Mouse (Mus musculus): Measurements from ENCODE around the gene Rab20. TPM values are rescaled to one million over a fixed set of nuclear protein-coding genes. Genes with fewer than 3 reads are reported as not detected.

Gene Rab20
- polyA plus RNA-seq, 1 experiment = 2.1 TPM

DNA sequence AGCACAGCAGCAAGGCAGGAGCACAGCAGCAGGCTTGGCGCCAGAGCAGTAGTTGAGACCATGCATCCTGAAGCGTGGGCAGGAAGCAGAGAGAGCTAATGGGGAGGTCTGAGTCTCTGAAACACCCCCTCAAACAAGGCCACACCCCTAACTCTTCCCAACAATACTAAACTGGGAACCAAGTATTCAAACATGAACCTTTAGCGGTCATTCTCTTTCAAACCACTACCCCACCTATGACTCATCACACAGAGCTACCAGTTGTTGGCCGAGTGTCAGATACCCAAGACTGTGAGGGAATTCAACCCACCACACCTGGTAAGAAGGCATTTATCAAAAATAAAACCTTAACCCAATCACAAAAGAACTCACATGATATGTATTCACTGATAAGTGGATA, 8.7 kb upstream of the Rab20 start:
- Histone ChIP-seq H3K27me3 (ENCODE audit: control insufficient read depth, insufficient read depth, insufficient read length) (peaks cover 19% of the 10 kb centered on the region), H3K79me3 (ENCODE audit: low read depth) (no peaks in the 10 kb centered on the region), H3K79me2 (ENCODE audit: control insufficient read depth, insufficient read depth) (no peaks in the 10 kb centered on the region), H3K4me3 (ENCODE audit: insufficient read depth, poor library complexity, severe bottlenecking) (no peak overlapping the region), H3ac (ENCODE audit: control insufficient read depth, insufficient read length, low read depth) (no peak overlapping the region), H3K36me3 (ENCODE audit: control insufficient read depth, insufficient read depth) (no peaks in the 10 kb centered on the region)
- TF ChIP-seq FOSL1 (IDR thresholded peaks at IDR 0.05; ENCODE audit: insufficient read depth, low read length, poor library complexity, severe bottlenecking) = no peak
- no peak for TF ChIP-seq MYOG (IDR thresholded peaks at IDR 0.05; ENCODE audit: control insufficient read depth, extremely low read depth, insufficient read length)
- no peak for TF ChIP-seq CTCF (IDR thresholded peaks at IDR 0.05; ENCODE audit: control insufficient read depth, insufficient read depth, insufficient read length)
- no peak for TF ChIP-seq MYOD1 (IDR thresholded peaks at IDR 0.05; ENCODE audit: control insufficient read depth, insufficient read length, low read depth)
- TF ChIP-seq CEBPB (IDR thresholded peaks at IDR 0.05; ENCODE audit: low read depth) = no peak
- TF ChIP-seq USF1 (IDR thresholded peaks at IDR 0.05; ENCODE audit: low read depth) = no peak
- no peak for TF ChIP-seq MAX (IDR thresholded peaks at IDR 0.05)

DNA sequence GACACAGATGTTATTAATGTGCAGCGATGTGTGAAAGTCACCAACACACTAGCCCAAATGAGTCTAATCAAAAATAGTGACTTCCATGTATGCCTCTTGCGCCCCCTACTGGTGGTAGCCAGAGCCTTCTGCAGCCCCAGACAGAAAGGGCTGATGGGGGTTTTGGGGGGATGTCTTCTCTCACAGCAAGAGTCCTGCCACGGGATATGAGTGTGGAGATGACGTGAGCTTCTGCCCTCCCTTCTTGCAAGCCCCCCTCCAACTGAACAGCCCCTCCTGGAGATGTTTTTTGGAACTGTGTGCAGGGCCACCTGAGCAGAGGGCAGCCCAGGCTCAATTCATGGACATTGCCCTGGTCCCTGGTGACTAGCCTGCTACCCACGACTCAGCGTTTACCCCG, 7.6 kb upstream of the Rab20 start:
- Histone ChIP-seq H3K79me2 (ENCODE audit: control insufficient read depth, insufficient read depth) (no peaks in the 10 kb centered on the region), H3K79me3 (ENCODE audit: low read depth) (no peaks in the 10 kb centered on the region), H3K36me3 (ENCODE audit: control insufficient read depth, insufficient read depth) (no peaks in the 10 kb centered on the region), H3K4me3 (ENCODE audit: insufficient read depth, poor library complexity, severe bottlenecking) (no peak overlapping the region), H3K27me3 (ENCODE audit: control insufficient read depth, insufficient read depth, insufficient read length) (peaks cover 15% of the 10 kb centered on the region), H3ac (ENCODE audit: control insufficient read depth, insufficient read length, low read depth) (no peak overlapping the region)
- no peak for TF ChIP-seq USF1 (IDR thresholded peaks at IDR 0.05; ENCODE audit: low read depth)
- TF ChIP-seq MYOG (IDR thresholded peaks at IDR 0.05; ENCODE audit: control insufficient read depth, extremely low read depth, insufficient read length) = no peak
- no peak for TF ChIP-seq MAX (IDR thresholded peaks at IDR 0.05)
- TF ChIP-seq MYOD1 (IDR thresholded peaks at IDR 0.05; ENCODE audit: control insufficient read depth, insufficient read length, low read depth) = no peak
- peak; percentile 41 for TF ChIP-seq CTCF (IDR thresholded peaks at IDR 0.05; ENCODE audit: control insufficient read depth, insufficient read depth, insufficient read length)
- no peak for TF ChIP-seq CEBPB (IDR thresholded peaks at IDR 0.05; ENCODE audit: low read depth)
- no peak for TF ChIP-seq FOSL1 (IDR thresholded peaks at IDR 0.05; ENCODE audit: insufficient read depth, low read length, poor library complexity, severe bottlenecking)

DNA sequence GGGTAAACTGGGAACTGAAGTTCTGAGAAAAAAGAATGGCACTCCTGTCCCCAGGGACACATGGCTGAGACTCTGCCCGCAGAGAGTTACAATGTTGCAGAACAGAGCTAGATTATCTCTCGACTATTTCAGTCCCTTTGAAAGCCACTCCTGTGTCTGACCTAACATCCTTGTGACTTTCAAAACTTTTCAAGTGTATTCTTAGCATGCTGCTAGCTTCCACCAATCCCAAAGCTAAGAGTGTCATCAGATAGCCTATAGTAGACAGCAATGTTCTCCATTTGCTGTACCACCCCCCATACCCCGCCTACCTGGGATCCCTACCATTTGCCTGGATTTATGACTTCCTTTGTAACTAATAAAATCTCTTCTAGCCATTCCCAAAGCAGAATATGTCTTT, 4.0 kb upstream of the Rab20 start:
- no peaks in the 10 kb centered on the region for H3K36me3 ChIP-seq (ENCODE audit: control insufficient read depth, insufficient read depth)
- H3ac ChIP-seq (ENCODE audit: control insufficient read depth, insufficient read length, low read depth) = no peak overlapping the region
- H3K79me2 ChIP-seq (ENCODE audit: control insufficient read depth, insufficient read depth) = no peaks in the 10 kb centered on the region
- H3K27me3 ChIP-seq (ENCODE audit: control insufficient read depth, insufficient read depth, insufficient read length) = no peaks in the 10 kb centered on the region
- no peak overlapping the region for H3K4me3 ChIP-seq (ENCODE audit: insufficient read depth, poor library complexity, severe bottlenecking)
- no peak for TF ChIP-seq MAX (IDR thresholded peaks at IDR 0.05)
- TF ChIP-seq CEBPB (IDR thresholded peaks at IDR 0.05; ENCODE audit: low read depth) = no peak
- no peak for TF ChIP-seq CTCF (IDR thresholded peaks at IDR 0.05; ENCODE audit: control insufficient read depth, insufficient read depth, insufficient read length)
- TF ChIP-seq FOSL1 (IDR thresholded peaks at IDR 0.05; ENCODE audit: insufficient read depth, low read length, poor library complexity, severe bottlenecking) = no peak
- no peak for TF ChIP-seq USF1 (IDR thresholded peaks at IDR 0.05; ENCODE audit: low read depth)
- TF ChIP-seq MYOG (IDR thresholded peaks at IDR 0.05; ENCODE audit: control insufficient read depth, extremely low read depth, insufficient read length) = no peak
- no peak for TF ChIP-seq MYOD1 (IDR thresholded peaks at IDR 0.05; ENCODE audit: control insufficient read depth, insufficient read length, low read depth)
- H3K79me3 ChIP-seq (ENCODE audit: low read depth) = no peaks in the 10 kb centered on the region

- H3K79me2 ChIP-seq (ENCODE audit: control insufficient read depth, insufficient read depth) = no peaks in the 10 kb centered on the region
- no peaks in the 10 kb centered on the region for H3K36me3 ChIP-seq (ENCODE audit: control insufficient read depth, insufficient read depth)
- TF ChIP-seq MYOG (IDR thresholded peaks at IDR 0.05; ENCODE audit: control insufficient read depth, extremely low read depth, insufficient read length) (no peak), CTCF (IDR thresholded peaks at IDR 0.05; ENCODE audit: control insufficient read depth, insufficient read depth, insufficient read length) (no peak), MAX (IDR thresholded peaks at IDR 0.05) (no peak), FOSL1 (IDR thresholded peaks at IDR 0.05; ENCODE audit: insufficient read depth, low read length, poor library complexity, severe bottlenecking) (no peak), USF1 (IDR thresholded peaks at IDR 0.05; ENCODE audit: low read depth) (no peak), CEBPB (IDR thresholded peaks at IDR 0.05; ENCODE audit: low read depth) (no peak), MYOD1 (IDR thresholded peaks at IDR 0.05; ENCODE audit: control insufficient read depth, insufficient read length, low read depth) (no peak)
- no peaks in the 10 kb centered on the region for H3K27me3 ChIP-seq (ENCODE audit: control insufficient read depth, insufficient read depth, insufficient read length)
- H3ac ChIP-seq (ENCODE audit: control insufficient read depth, insufficient read length, low read depth) = no peak overlapping the region
- H3K4me3 ChIP-seq (ENCODE audit: insufficient read depth, poor library complexity, severe bottlenecking) = no peak overlapping the region
- H3K79me3 ChIP-seq (ENCODE audit: low read depth) = no peaks in the 10 kb centered on the region
These were observed 3.4 kb upstream of the Rab20 start for GRCm38 (mm10) chr8:11481876-11482275.

GRCm38 (mm10) chr8:11479591-11479990, 1.1 kb upstream of the Rab20 start:
- H3ac ChIP-seq (ENCODE audit: control insufficient read depth, insufficient read length, low read depth) = no peak overlapping the region
- no peaks in the 10 kb centered on the region for H3K79me3 ChIP-seq (ENCODE audit: low read depth)
- no peak for TF ChIP-seq MYOD1 (IDR thresholded peaks at IDR 0.05; ENCODE audit: control insufficient read depth, insufficient read length, low read depth)
- TF ChIP-seq CTCF (IDR thresholded peaks at IDR 0.05; ENCODE audit: control insufficient read depth, insufficient read depth, insufficient read length) = no peak
- TF ChIP-seq MAX (IDR thresholded peaks at IDR 0.05) = no peak
- TF ChIP-seq FOSL1 (IDR thresholded peaks at IDR 0.05; ENCODE audit: insufficient read depth, low read length, poor library complexity, severe bottlenecking) = no peak
- no peak for TF ChIP-seq MYOG (IDR thresholded peaks at IDR 0.05; ENCODE audit: control insufficient read depth, extremely low read depth, insufficient read length)
- TF ChIP-seq USF1 (IDR thresholded peaks at IDR 0.05; ENCODE audit: low read depth) = no peak
- no peak for TF ChIP-seq CEBPB (IDR thresholded peaks at IDR 0.05; ENCODE audit: low read depth)
- no peak overlapping the region for H3K4me3 ChIP-seq (ENCODE audit: insufficient read depth, poor library complexity, severe bottlenecking)
- no peaks in the 10 kb centered on the region for H3K36me3 ChIP-seq (ENCODE audit: control insufficient read depth, insufficient read depth)
- no peaks in the 10 kb centered on the region for H3K27me3 ChIP-seq (ENCODE audit: control insufficient read depth, insufficient read depth, insufficient read length)
- H3K79me2 ChIP-seq (ENCODE audit: control insufficient read depth, insufficient read depth) = no peaks in the 10 kb centered on the region
